Mouse (Mus musculus): ENCODE measurements around the gene Ssh2. TPM values are rescaled to one million over a fixed set of nuclear protein-coding genes. Genes with fewer than 3 reads are reported as not detected.
A peak's percentile ranks its signal among the peaks of the same experiment; 100 is the strongest.
"Not testable (repeated sequence)": the region's sequence is repeated elsewhere in the genome, so short reads cannot be mapped to it uniquely, and the experiment has no call there.

Ssh2 gene
- polyA plus RNA-seq, 1 experiment from 2014 or later, result 11.3 TPM

GRCm38 (mm10) chr11:77293673-77294072 is 77.6 kb downstream of the Ssh2 start:
- not testable (repeated sequence) for H3K36me3 ChIP-seq (ENCODE audit: control insufficient read depth, insufficient read depth, low read length); H3K4me2 ChIP-seq (ENCODE audit: low read depth, low read length); H3K9me3 ChIP-seq (ENCODE audit: control insufficient read depth, low read length); H3K4me1 ChIP-seq (ENCODE audit: control insufficient read depth, insufficient read depth, low read length); H3K27ac ChIP-seq (replicated peaks; ENCODE audit: low read depth, low read length); H3K4me3 ChIP-seq (ENCODE audit: low read depth, low read length); DNase-seq (ENCODE audit: low spot score); H3K9ac ChIP-seq (ENCODE audit: low read depth, low read length); H3K27me3 ChIP-seq (replicated peaks; ENCODE audit: control insufficient read depth, insufficient read depth, low read length); ATAC-seq (ENCODE audit: low read depth)
- 86% methylated on average over 7 of the region's 11 CpGs for WGBS

DNA sequence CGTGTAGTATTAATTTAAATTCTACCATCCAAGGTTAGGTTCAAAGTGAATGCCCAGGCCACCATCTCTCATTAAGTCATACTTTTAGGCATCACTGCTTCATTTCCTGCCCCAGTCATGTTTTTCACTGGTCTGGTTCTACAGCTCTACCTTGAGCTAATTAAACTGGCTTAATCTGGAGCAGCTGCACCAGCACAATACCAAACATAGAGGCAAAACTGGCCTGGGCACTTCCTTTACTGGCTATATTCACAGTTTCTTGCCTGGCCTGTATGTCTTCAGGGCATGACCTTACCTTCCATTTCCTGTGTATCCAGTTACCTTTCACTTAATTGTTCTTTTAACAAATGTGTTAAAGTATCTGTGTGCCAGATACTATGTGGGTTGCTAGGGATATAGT is 81.2 kb downstream of the Ssh2 start:
- Histone ChIP-seq H3K27me3 (replicated peaks; ENCODE audit: control insufficient read depth, insufficient read depth, low read length) (no peaks in the 10 kb centered on the region), H3K4me1 (ENCODE audit: control insufficient read depth, insufficient read depth, low read length) (0 out of 2 replicates have a peak, but pooled peaks cover 4% of the 10 kb centered on the region), H3K9me3 (ENCODE audit: control insufficient read depth, low read length) (no peaks in the 10 kb centered on the region), H3K27ac (replicated peaks; ENCODE audit: low read depth, low read length) (no peak overlapping the region), H3K4me3 (ENCODE audit: low read depth, low read length) (no peak overlapping the region), H3K4me2 (ENCODE audit: low read depth, low read length) (no peak overlapping the region), H3K9ac (ENCODE audit: low read depth, low read length) (no peak overlapping the region), H3K36me3 (ENCODE audit: control insufficient read depth, insufficient read depth, low read length) (no peaks in the 10 kb centered on the region)
- WGBS, result 52% methylated on average over 1 of the region's 1 CpGs
- DNase-seq (ENCODE audit: low spot score), result peak; percentile 46
- peak; percentile 78; the same call in 1 of the 2 replicates for ATAC-seq (ENCODE audit: low read depth)

- no peak overlapping the region for H3K4me2 ChIP-seq (ENCODE audit: low read depth, low read length)
- no peak overlapping the region for H3K27ac ChIP-seq (replicated peaks; ENCODE audit: low read depth, low read length)
- ATAC-seq (ENCODE audit: low read depth), result no peak
- no peaks in the 10 kb centered on the region for H3K27me3 ChIP-seq (replicated peaks; ENCODE audit: control insufficient read depth, insufficient read depth, low read length)
- H3K4me1 ChIP-seq (ENCODE audit: control insufficient read depth, insufficient read depth, low read length), result no peaks in the 10 kb centered on the region
- H3K9ac ChIP-seq (ENCODE audit: low read depth, low read length), result no peak overlapping the region
- DNase-seq (ENCODE audit: low spot score), result no peak
- 91% methylated on average over 3 of the region's 3 CpGs for WGBS
- no peaks in the 10 kb centered on the region for H3K36me3 ChIP-seq (ENCODE audit: control insufficient read depth, insufficient read depth, low read length)
- H3K4me3 ChIP-seq (ENCODE audit: low read depth, low read length), result no peak overlapping the region
- no peaks in the 10 kb centered on the region for H3K9me3 ChIP-seq (ENCODE audit: control insufficient read depth, low read length)
Measured at GRCm38 (mm10) chr11:77307205-77307604, 91.1 kb downstream of the Ssh2 start.

GRCm38 (mm10) chr11:77308533-77308932 is 92.4 kb downstream of the Ssh2 start:
- Histone ChIP-seq H3K4me3 (ENCODE audit: low read depth, low read length) (no peak overlapping the region), H3K9ac (ENCODE audit: low read depth, low read length) (no peak overlapping the region), H3K4me1 (ENCODE audit: control insufficient read depth, insufficient read depth, low read length) (no peaks in the 10 kb centered on the region), H3K27me3 (replicated peaks; ENCODE audit: control insufficient read depth, insufficient read depth, low read length) (no peaks in the 10 kb centered on the region), H3K27ac (replicated peaks; ENCODE audit: low read depth, low read length) (no peak overlapping the region), H3K9me3 (ENCODE audit: control insufficient read depth, low read length) (no peaks in the 10 kb centered on the region), H3K4me2 (ENCODE audit: low read depth, low read length) (no peak overlapping the region), H3K36me3 (ENCODE audit: control insufficient read depth, insufficient read depth, low read length) (no peaks in the 10 kb centered on the region)
- DNase-seq (ENCODE audit: low spot score) (peak; percentile 66), ATAC-seq (ENCODE audit: low read depth) (no peak)
- 3% methylated on average over 1 of the region's 1 CpGs for WGBS

DNA sequence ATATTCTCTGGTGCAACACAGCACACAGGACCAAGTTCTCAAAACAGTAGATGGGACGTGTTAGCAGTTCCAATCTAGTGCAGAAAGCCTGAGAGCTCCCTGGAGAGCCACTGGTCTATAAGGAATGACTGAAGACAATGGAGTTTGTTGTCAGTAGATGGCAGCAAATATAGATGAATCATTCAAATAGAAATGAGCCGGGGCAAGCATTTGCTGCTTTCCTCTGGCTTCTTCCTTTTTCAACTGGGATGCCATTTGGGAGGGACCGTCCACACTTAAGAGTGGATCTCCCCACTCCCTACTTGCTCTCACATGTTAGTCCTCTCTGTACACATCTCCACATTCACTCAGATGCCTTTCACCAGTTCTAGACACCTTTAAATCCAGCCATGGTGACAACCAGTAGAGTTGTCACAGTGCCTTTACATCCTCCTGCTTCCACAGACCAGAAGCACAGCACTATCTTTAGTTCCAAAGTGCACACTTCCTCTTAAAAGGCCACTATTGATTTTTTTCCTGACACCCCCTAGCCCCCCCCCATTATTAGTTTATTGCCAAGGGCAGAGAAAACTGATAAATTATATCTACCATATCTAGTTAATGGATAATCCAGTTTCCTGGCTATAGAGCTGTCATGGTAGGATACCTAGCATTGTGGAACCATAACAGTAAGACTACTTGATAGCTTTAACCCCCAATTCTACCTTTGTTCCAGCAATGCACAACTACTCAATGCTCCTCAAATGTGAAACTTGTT is 101.8 kb downstream of the Ssh2 start:
- H3K27me3 ChIP-seq (replicated peaks; ENCODE audit: control insufficient read depth, insufficient read depth, low read length), result no peaks in the 10 kb centered on the region
- DNase-seq (ENCODE audit: low spot score) (peak; percentile 57), ATAC-seq (ENCODE audit: low read depth) (no peak)
- H3K9me3 ChIP-seq (ENCODE audit: control insufficient read depth, low read length), result no peaks in the 10 kb centered on the region
- no peak overlapping the region for H3K4me2 ChIP-seq (ENCODE audit: low read depth, low read length)
- no peaks in the 10 kb centered on the region for H3K4me1 ChIP-seq (ENCODE audit: control insufficient read depth, insufficient read depth, low read length)
- H3K4me3 ChIP-seq (ENCODE audit: low read depth, low read length), result no peak overlapping the region
- H3K36me3 ChIP-seq (ENCODE audit: control insufficient read depth, insufficient read depth, low read length), result no peaks in the 10 kb centered on the region
- H3K9ac ChIP-seq (ENCODE audit: low read depth, low read length), result no peak overlapping the region
- H3K27ac ChIP-seq (replicated peaks; ENCODE audit: low read depth, low read length), result no peak overlapping the region
- 41% methylated on average over 3 of the region's 3 CpGs for WGBS

DNA sequence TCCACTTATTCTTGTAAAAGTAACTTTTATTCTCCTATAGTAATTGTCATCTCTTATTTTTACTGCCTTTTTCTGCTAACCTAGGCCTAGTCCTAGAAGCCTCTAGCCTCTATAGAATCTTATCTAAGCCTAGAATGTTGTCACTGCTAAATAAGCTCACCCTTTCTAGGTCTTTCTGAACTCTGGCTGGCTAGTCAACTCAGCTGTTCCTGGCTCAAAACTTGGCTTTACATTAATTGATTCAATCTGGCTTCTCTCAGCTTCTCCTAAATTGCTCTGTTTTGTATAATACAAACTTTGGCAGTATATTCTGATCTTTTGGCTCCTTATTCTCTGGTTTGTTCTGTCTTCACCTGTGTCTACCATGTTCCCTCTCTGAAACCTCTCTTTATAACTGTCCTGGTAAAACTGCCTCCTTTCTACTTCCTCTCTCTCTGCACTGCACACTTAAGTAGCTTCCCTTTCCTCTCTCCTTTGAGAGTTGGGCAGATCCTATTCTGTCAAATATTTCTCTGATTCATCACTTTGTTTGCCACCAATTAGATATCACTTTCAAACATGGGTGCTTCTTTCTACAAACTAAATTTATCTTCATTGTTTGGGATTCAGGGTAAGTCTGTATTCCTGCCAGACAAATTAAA is 102.5 kb downstream of the Ssh2 start:
- no peak overlapping the region for H3K4me3 ChIP-seq (ENCODE audit: low read depth, low read length)
- no peak overlapping the region for H3K9ac ChIP-seq (ENCODE audit: low read depth, low read length)
- no peak overlapping the region for H3K27ac ChIP-seq (replicated peaks; ENCODE audit: low read depth, low read length)
- DNase-seq (ENCODE audit: low spot score) (no peak), ATAC-seq (ENCODE audit: low read depth) (no peak)
- no peak overlapping the region for H3K4me2 ChIP-seq (ENCODE audit: low read depth, low read length)
- H3K27me3 ChIP-seq (replicated peaks; ENCODE audit: control insufficient read depth, insufficient read depth, low read length), result no peaks in the 10 kb centered on the region
- no peaks in the 10 kb centered on the region for H3K36me3 ChIP-seq (ENCODE audit: control insufficient read depth, insufficient read depth, low read length)
- no peaks in the 10 kb centered on the region for H3K9me3 ChIP-seq (ENCODE audit: control insufficient read depth, low read length)
- no peaks in the 10 kb centered on the region for H3K4me1 ChIP-seq (ENCODE audit: control insufficient read depth, insufficient read depth, low read length)

- Histone ChIP-seq H3K36me3 (ENCODE audit: control insufficient read depth, insufficient read depth, low read length) (no peaks in the 10 kb centered on the region), H3K9ac (ENCODE audit: low read depth, low read length) (no peak overlapping the region), H3K27ac (replicated peaks; ENCODE audit: low read depth, low read length) (no peak overlapping the region), H3K27me3 (replicated peaks; ENCODE audit: control insufficient read depth, insufficient read depth, low read length) (no peaks in the 10 kb centered on the region), H3K4me3 (ENCODE audit: low read depth, low read length) (no peak overlapping the region), H3K4me2 (ENCODE audit: low read depth, low read length) (no peak overlapping the region), H3K9me3 (ENCODE audit: control insufficient read depth, low read length) (no peaks in the 10 kb centered on the region), H3K4me1 (ENCODE audit: control insufficient read depth, insufficient read depth, low read length) (no peaks in the 10 kb centered on the region)
- no peak for DNase-seq (ENCODE audit: low spot score)
- no peak for ATAC-seq (ENCODE audit: low read depth)
- WGBS, result 74% methylated on average over 1 of the region's 1 CpGs
Measured at GRCm38 (mm10) chr11:77321214-77321613, 105.1 kb downstream of the Ssh2 start.

GRCm38 (mm10) chr11:77330529-77330928 is 114.4 kb downstream of the Ssh2 start:
- H3K4me2 ChIP-seq (ENCODE audit: low read depth, low read length), result no peak overlapping the region
- H3K36me3 ChIP-seq (ENCODE audit: control insufficient read depth, insufficient read depth, low read length), result peaks cover 9% of the 10 kb centered on the region; the same call in 1 of the 2 replicates
- no peaks in the 10 kb centered on the region for H3K4me1 ChIP-seq (ENCODE audit: control insufficient read depth, insufficient read depth, low read length)
- no peak overlapping the region for H3K9ac ChIP-seq (ENCODE audit: low read depth, low read length)
- no peaks in the 10 kb centered on the region for H3K9me3 ChIP-seq (ENCODE audit: control insufficient read depth, low read length)
- no peaks in the 10 kb centered on the region for H3K27me3 ChIP-seq (replicated peaks; ENCODE audit: control insufficient read depth, insufficient read depth, low read length)
- DNase-seq (ENCODE audit: low spot score) (no peak), ATAC-seq (ENCODE audit: low read depth) (no peak)
- H3K27ac ChIP-seq (replicated peaks; ENCODE audit: low read depth, low read length), result no peak overlapping the region
- no peak overlapping the region for H3K4me3 ChIP-seq (ENCODE audit: low read depth, low read length)
- 83% methylated on average over 2 of the region's 2 CpGs for WGBS
